Mouse (Mus musculus) MEL (cell line): ENCODE measurements around the gene Gnas.

Experiments used
- CHD2 ChIP-seq: IDR thresholded peaks from 2 replicates; pipeline ENCODE4 v1.6.1; 2011; ENCODE audit warnings: low read length, improper control_type of control experiment
- CTCF ChIP-seq, 3 experiments: IDR thresholded peaks in 2 of 3; conservative IDR thresholded peaks in 1 of 3; 2 replicates each; pipeline ENCODE4 v1.5.1; 2011 to 2012; ENCODE audit warnings: low read length in 3 of 3, low read depth in 2 of 3, mild to moderate bottlenecking in 2 of 3, improper control_type of control experiment in 1 of 3, inconsistent platforms in 1 of 3, mixed read lengths in 1 of 3, moderate library complexity in 1 of 3; ENCODE audit not compliant: control insufficient read depth in 1 of 3, insufficient read depth in 1 of 3, poor library complexity in 1 of 3, severe bottlenecking in 1 of 3
- GABPA ChIP-seq: IDR thresholded peaks from 2 replicates; pipeline ENCODE4 v1.6.1; 2012; ENCODE audit warnings: low read depth, mild to moderate bottlenecking, inconsistent platforms, low read length, improper control_type of control experiment, moderate library complexity
- MEF2A ChIP-seq: IDR thresholded peaks from 2 replicates; pipeline ENCODE4 v1.6.1; 2014; ENCODE audit warnings: low read depth, mild to moderate bottlenecking, inconsistent platforms, low read length, improper control_type of control experiment; ENCODE audit not compliant: poor library complexity, insufficient replicate concordance, severe bottlenecking; ENCODE audit errors: extremely low read depth
- NELFE ChIP-seq: IDR thresholded peaks from 2 replicates; pipeline ENCODE4 v1.6.1; 2011; ENCODE audit warnings: low read depth, low read length, improper control_type of control experiment
- RCOR1 ChIP-seq: IDR thresholded peaks from 2 replicates; pipeline ENCODE4 v1.6.1; 2012; ENCODE audit warnings: low read depth, mild to moderate bottlenecking, inconsistent platforms, low read length, improper control_type of control experiment
- SMC3 ChIP-seq: IDR thresholded peaks from 2 replicates; pipeline ENCODE4 v1.6.1; 2011; ENCODE audit warnings: low read depth, low read length, improper control_type of control experiment
- USF2 ChIP-seq, 2 experiments: IDR thresholded peaks; 2 replicates each; pipeline ENCODE4 v1.6.1; 2011 to 2012; ENCODE audit warnings: improper control_type of control experiment in 2 of 2, low read length in 2 of 2, borderline replicate concordance in 1 of 2, inconsistent platforms in 1 of 2, low read depth in 1 of 2, mild to moderate bottlenecking in 1 of 2; ENCODE audit not compliant: insufficient read depth in 1 of 2
- ZKSCAN1 ChIP-seq: IDR thresholded peaks from 2 replicates; pipeline ENCODE4 v1.6.1; 2012; ENCODE audit warnings: low read depth, mild to moderate bottlenecking, inconsistent platforms, low read length, improper control_type of control experiment, moderate library complexity
- ZNF384 ChIP-seq: IDR thresholded peaks from 2 replicates; pipeline ENCODE4 v1.6.1; 2012; ENCODE audit warnings: low read depth, mild to moderate bottlenecking, inconsistent platforms, low read length, improper control_type of control experiment

- no peak for TF ChIP-seq GABPA
- no peak for TF ChIP-seq CTCF (IDR thresholded peaks at IDR 0.05 in 2 of 3, conservative IDR thresholded peaks at IDR 0.05 in 1 of 3; ENCODE audit: control insufficient read depth in 1 of 3, insufficient read depth in 1 of 3, low read depth in 2 of 3, low read length in 3 of 3, poor library complexity in 1 of 3, severe bottlenecking in 1 of 3)
- TF ChIP-seq MEF2A: no peak
- TF ChIP-seq NELFE: no peak
- TF ChIP-seq USF2 (IDR thresholded peaks at IDR 0.05; ENCODE audit: borderline replicate concordance in 1 of 2, insufficient read depth in 1 of 2, low read depth in 1 of 2, low read length in 2 of 2): no peak
- TF ChIP-seq ZKSCAN1: no peak
- no peak for TF ChIP-seq RCOR1
- no peak for TF ChIP-seq SMC3
- no peak for TF ChIP-seq CHD2
- no peak for TF ChIP-seq ZNF384
These were observed 96.9 kb downstream of the Gnas start for GRCm38 (mm10) chr2:174381021-174381420.
